Mouse (Mus musculus) myocyte (in vitro differentiated cells): ENCODE data around the gene Rbm42.

ENCODE experiments used
- MAX ChIP-seq: IDR thresholded peaks from one replicate; pipeline ENCODE4 v1.6.1; 2011; ENCODE audit warnings: low read depth, mild to moderate bottlenecking, control low read depth
- MYOD1 ChIP-seq, 3 experiments: IDR thresholded peaks; one replicate each; pipeline ENCODE4 v1.6.1; 2011; ENCODE audit warnings: control low read depth in 2 of 3, low read depth in 2 of 3, mild to moderate bottlenecking in 2 of 3, moderate library complexity in 1 of 3; ENCODE audit not compliant: insufficient read length in 2 of 3, control insufficient read depth in 1 of 3
- MYOG ChIP-seq, 3 experiments: IDR thresholded peaks; one replicate each; pipeline ENCODE4 v1.6.1; 2011; ENCODE audit warnings: control low read depth in 2 of 3, low read depth in 2 of 3, mild to moderate bottlenecking in 2 of 3; ENCODE audit not compliant: insufficient read length in 2 of 3, control insufficient read depth in 1 of 3, insufficient read depth in 1 of 3
- POLR2A ChIP-seq: IDR thresholded peaks from one replicate; pipeline ENCODE4 v1.6.1; 2011; ENCODE audit warnings: low read depth, mild to moderate bottlenecking, control low read depth, moderate library complexity; ENCODE audit not compliant: insufficient read length
- REST ChIP-seq: IDR thresholded peaks from one replicate; pipeline ENCODE4 v1.6.1; 2011; ENCODE audit warnings: mild to moderate bottlenecking, control low read depth, moderate library complexity; ENCODE audit not compliant: insufficient read depth, insufficient read length
- SRF ChIP-seq: IDR thresholded peaks from one replicate; pipeline ENCODE4 v1.6.1; 2011; ENCODE audit warnings: low read depth; ENCODE audit not compliant: control insufficient read depth, insufficient read length
- TCF12 ChIP-seq: IDR thresholded peaks from one replicate; pipeline ENCODE4 v1.6.1; 2011; ENCODE audit warnings: mild to moderate bottlenecking, control low read depth; ENCODE audit not compliant: poor library complexity, insufficient read depth, severe bottlenecking
- TCF3 ChIP-seq: IDR thresholded peaks from one replicate; pipeline ENCODE4 v1.6.1; 2011; ENCODE audit warnings: low read depth, control low read depth; ENCODE audit not compliant: insufficient read length

DNA sequence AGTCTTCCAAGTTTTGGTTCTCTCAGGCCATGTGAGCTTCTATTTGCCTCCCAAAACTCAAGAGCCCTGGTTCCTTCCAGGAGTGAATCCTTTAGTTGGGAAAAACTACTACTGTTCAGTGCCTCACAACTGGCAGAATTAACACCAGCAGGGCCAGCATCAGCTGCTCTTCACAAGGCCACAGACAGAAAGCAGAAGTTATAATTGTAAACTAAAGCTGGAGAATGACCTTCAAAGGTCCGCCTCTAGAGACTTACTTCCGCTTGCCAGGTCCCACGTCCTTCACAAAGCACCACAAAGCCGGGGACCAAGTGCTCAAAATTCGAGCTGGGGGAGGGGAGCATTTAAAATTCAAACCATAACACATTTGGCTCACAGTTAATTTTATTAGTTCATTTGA is 48.0 kb upstream of the Rbm42 start:
- TF ChIP-seq POLR2A (no peak), TCF3 (no peak), MYOG (IDR thresholded peaks at IDR 0.05; ENCODE audit: control insufficient read depth in 1 of 3, insufficient read depth in 1 of 3, insufficient read length in 2 of 3, low read depth in 2 of 3) (no peak), TCF12 (no peak), SRF (no peak), REST (no peak), MAX (no peak), MYOD1 (IDR thresholded peaks at IDR 0.05; ENCODE audit: control insufficient read depth in 1 of 3, insufficient read length in 2 of 3, low read depth in 2 of 3) (no peak)
